Mouse (Mus musculus) heart, postnatal 36 days (tissue): ENCODE measurements at regions not wholly inside any gene's neighbourhood (a gene's known extent, or its start where the extent isn't known, plus 50 kb on each side); places are given as distances from the start of the nearest gene placed in this dataset.
"Not testable (repeated sequence)": the region's sequence is repeated elsewhere in the genome, so short reads cannot be mapped to it uniquely, and the experiment has no call there.

ENCODE experiments used
- DNase-seq, 2 experiments: peaks; one replicate each; pipeline ENCODE4 v3.0.0; 2021 to 2022
- intact Hi-C: fragments of 180-260 bp; cut with DNase I; formaldehyde crosslinking; loops from one replicate; pipeline ENCODE4 v1.15.1; 2025

- no peak for DNase-seq
- intact Hi-C loops: no loop called here
Observed at GRCm38 (mm10) chr13:5515552-5515951, 345.7 kb upstream of the Klf6 start.

DNA sequence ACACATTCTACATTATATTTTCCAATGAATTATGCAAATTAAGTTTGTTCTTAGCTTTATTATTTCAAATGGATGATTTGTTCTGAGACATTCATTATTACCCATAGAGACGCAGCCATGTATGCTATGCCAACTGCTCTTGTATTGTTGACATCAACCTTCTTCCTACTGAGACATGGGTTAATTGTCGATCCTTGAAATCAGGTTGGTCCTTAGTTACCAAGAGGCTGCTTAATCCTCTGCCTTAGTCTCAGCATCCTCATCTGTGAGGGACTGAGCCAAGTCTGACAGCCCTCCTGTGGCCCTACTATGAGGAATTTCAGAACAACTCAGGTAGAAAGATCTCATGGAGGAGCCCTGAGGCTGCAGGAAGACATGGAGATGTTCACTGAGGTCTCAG is 345.2 kb upstream of the Klf6 start:
- intact Hi-C loops: no loop called here
- DNase-seq: no peak

DNA sequence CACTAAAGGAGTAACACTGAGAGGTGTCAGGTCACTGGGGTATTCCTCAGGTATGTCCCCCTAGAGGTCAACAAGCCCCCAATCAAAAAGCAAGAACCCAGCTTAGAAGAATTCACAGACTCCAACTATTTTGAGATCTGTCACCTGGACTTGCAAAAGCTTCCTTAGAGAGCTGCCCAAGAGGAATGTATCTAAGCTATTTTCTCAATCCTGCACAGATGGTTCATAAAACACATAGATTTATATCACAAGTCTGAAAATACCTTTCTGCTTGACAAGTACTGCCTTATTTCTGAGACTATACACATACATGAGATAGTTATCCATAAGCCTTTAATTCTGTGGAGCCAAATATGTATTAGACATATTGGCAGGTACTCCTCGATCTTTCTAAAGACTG is 342.1 kb upstream of the Klf6 start:
- no peak for DNase-seq
- intact Hi-C loops: no loop called here

GRCm38 (mm10) chr13:5519600-5519999 is 341.7 kb upstream of the Klf6 start:
- intact Hi-C loops: no loop called here
- DNase-seq: no peak

- DNase-seq: no peak
- intact Hi-C loops: no loop called here
Observed at GRCm38 (mm10) chr13:5527400-5527799, 333.9 kb upstream of the Klf6 start.

DNA sequence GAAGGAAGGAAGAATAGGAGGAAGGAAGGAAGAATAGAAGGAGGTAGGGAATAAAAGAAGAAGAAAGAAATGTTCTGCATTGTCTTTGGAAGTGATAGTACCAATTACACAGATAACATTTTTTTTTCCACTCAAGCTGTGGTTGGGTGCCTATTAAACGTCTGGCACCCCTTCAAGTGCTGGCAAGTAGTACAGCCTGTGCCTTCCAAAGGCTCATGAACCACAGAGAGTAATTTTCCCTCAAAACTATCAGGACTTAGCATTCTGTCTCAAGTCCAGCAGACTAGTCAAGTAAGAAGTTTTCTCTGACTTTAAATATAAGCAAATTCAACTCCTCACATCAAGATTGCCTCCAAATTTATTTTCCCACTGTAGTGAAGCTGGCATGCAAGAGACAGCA is 321.0 kb upstream of the Klf6 start:
- intact Hi-C loops: no loop called here
- DNase-seq: peak in 1 of 2 experiments; percentile 14

DNA sequence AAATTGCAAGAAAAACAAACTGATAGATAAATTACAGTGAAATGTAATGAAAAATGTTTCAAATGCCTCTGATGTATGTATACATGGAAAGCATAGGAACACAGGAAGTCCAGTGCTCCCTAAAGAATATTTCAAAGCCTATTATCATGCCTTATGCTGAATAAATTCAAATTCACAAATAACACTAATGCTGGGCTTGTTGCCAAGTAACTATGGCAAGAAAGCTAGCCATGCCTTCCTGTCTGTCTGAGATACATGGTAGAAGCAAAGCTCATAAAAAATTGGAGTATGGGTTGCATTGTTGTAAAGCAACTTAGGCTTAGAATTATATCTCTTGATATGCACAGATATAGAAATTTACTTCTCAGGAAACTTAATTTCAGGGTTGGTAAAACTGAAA is 315.8 kb upstream of the Klf6 start:
- no peak for DNase-seq
- intact Hi-C loops: loop anchor here (5.0 kb wide), 1 partner anchor 317 kb away; the partner anchor contains the start of gene Klf6

DNA sequence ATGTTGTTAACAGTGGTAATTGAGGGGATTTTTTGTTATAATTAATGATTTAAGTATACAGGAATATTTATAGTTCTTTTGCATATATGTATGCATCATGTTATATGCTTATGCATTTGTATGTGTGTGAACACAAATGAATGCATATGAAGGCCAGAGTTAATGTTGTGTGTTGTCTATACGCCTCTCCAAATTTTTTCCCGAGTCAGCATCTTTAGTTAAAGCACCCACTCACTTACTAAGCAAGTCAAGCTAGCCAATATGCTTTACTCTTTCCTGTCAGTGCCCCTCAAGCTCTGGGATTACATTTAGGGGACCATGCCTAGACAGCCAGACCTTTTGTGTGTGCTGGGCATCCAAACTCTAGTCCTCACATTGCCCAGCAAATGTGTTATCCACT is 315.3 kb upstream of the Klf6 start:
- intact Hi-C loops: loop anchor here (5.0 kb wide), 1 partner anchor 316 kb away; the partner anchor contains the start of gene Klf6
- no peak for DNase-seq

- intact Hi-C loops: loop anchor here (5.0 kb wide), 1 partner anchor 315 kb away; the partner anchor contains the start of gene Klf6
- DNase-seq: peak in 1 of 2 experiments; percentile 8
Observed at GRCm38 (mm10) chr13:5546937-5547336, 314.3 kb upstream of the Klf6 start.

DNA sequence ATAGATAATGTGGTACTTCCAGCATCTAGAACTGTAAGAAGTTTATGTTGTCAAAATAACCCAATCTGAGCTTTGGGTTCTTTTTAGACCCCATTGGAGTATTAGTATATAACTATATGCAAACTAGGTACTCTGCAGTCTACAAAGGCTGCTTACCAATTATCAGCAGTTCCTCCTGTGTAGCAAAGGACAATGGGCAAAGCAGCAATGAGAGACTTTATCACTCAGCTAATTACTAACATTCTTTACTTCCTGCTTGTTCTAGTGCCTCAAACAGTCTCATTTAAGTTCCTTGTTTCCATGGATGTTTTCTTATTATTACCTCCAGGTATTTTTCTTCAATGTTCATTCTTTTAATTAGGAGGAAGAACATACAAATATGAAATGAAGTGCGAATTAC is 312.5 kb upstream of the Klf6 start:
- DNase-seq: no peak
- intact Hi-C loops: loop anchor here (5.0 kb wide), 1 partner anchor 314 kb away; the partner anchor contains the start of gene Klf6

- intact Hi-C loops: loop anchor here (5.0 kb wide), 1 partner anchor 313 kb away; the partner anchor contains the start of gene Klf6
- DNase-seq: no peak
Observed at GRCm38 (mm10) chr13:5549175-5549574, 312.1 kb upstream of the Klf6 start.

- no peak for DNase-seq
- intact Hi-C loops: loop anchor here (5.0 kb wide), 1 partner anchor 313 kb away; the partner anchor contains the start of gene Klf6
Observed at GRCm38 (mm10) chr13:5549747-5550146, 311.5 kb upstream of the Klf6 start.

DNA sequence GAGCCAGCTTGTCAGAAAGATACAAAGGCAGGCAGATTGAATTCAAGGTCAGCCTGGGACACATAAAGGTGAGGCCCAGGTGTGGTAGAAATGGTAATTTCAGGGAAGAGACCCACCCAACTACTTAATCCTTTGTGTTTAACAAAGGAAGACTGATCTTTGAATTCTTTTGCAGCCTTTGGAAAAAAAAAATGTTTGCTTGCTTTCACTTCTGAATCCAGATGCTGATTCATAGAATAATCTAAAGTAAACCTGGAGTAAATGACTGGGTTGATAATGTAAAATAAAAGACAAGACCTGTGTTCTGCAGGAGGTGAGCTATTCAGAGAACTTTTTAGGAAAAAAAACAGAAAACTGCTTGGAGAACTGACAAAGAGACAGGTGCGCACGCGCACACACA is 310.9 kb upstream of the Klf6 start:
- DNase-seq: no peak
- intact Hi-C loops: no loop called here

DNA sequence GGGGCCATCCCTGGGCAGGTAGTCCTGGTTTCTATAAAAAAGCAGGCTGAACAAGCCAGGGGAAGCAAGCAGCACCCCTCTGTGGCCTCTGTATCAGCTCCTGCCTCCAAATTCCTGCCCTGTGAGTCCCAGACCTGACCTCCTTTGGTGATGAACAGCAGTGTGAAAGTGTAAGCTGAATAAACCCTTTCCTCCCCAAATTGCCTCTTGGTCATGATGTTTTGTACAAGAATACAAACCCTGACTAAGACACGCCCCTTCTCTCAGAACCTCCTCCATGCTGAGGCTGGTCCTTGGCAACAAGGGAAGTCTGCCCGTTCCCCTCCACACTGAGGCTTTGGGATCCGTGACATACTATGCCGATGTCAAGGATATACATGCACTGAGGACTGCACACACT is 310.2 kb upstream of the Klf6 start:
- intact Hi-C loops: no loop called here
- DNase-seq: no peak

DNA sequence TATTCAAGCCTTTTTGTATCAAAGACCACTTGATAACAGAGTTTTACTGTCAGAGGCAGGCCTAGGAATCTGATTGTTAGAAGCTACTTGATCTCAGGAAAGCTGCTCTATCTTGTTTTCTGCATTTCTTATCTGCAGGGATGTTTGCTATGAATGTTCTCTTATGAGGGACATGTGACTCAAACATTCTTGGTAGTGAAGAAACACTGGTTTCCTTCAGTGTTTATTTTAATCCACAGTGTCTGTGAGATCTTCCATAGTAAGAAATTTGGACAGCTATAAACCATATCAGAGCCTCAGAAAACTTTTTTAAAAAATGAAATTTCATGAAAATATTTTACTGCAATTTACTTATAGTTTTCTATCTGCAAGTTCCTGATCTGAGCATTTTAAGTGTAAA is 307.8 kb upstream of the Klf6 start:
- DNase-seq: no peak
- intact Hi-C loops: no loop called here

- DNase-seq: no peak
- intact Hi-C loops: no loop called here
Observed at GRCm38 (mm10) chr13:5558095-5558494, 303.2 kb upstream of the Klf6 start.

- no peak for DNase-seq
- intact Hi-C loops: no loop called here
Observed at GRCm38 (mm10) chr13:5566479-5566878, 294.8 kb upstream of the Klf6 start.

DNA sequence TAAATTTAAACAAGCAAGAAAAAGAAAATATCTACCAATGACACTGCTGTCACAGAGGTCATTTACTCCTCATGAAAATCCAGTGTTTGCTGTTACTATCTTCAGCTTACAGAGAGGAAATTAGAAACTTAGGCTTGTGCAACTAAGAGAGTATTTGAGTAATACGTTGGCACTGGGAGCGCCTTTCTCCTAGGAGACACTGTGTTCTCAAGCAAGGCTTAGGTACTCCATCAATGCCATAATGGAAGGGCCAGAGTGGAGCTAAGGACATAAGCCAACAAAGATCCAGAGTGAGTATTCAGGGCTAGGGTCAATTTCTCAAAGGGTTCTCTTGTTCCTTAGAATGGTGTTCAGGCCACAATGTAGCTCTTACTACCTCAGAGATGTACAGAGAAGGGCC is 294.4 kb upstream of the Klf6 start:
- intact Hi-C loops: no loop called here
- DNase-seq: no peak

DNA sequence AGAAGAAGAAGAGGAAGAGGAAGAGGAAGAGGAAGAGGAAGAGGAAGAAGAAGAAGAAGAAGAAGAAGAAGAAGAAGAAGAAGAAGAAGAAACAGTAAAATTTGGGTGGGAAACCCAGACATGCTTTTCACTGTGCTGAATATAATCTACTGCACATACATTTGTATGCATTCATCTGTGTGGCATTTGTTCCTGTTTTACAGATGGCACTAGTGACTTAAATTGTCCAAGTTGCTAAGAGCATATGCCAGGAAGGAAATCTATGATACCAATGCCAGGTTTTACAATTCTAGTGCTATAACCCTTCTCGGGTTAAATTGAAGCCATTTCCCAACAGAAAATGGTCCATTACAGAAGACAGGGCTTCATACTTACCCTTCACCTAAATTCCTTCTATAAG is 291.7 kb upstream of the Klf6 start:
- intact Hi-C loops: no loop called here
- DNase-seq: no peak

- DNase-seq: no peak
- intact Hi-C loops: no loop called here
Observed at GRCm38 (mm10) chr13:5570386-5570785, 290.9 kb upstream of the Klf6 start.

DNA sequence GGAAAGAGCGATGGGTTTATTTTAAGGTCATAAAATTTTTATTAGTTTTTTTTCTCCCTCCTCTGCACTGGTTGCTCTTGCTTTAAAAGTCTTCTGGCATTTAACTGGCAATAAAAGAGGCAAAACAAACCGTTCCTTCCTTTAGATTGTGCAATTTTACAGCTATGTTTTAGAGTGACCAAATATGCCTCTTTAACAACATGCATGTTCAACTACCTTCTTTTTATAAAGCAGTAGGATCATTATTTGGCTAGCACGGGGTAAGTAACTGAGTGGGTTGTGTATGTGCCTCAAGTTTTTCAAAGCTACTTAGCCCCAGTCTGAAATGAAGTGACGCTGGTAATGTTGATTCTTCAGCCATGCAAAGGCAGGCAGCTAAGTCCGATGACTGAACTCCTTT is 284.7 kb upstream of the Klf6 start:
- intact Hi-C loops: no loop called here
- no peak for DNase-seq

DNA sequence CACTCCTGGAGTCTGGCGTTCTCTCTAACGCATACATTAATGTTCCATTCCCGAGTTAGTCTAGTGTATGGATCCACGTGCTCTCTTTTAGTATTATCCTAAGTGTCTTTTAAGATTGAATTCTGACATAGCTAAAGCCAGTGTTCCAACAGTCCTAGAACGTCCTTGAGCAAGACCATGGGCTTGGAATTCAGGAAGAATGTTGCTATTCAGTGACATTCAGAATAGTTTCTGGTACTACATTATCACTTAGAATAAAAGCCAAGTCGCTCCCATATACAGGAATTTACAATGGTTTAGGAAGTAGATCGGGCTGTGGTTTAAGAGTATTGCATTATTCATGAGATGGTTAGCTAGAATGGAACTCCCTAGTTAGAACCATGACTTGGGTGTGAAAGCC is 277.6 kb upstream of the Klf6 start:
- DNase-seq, intact Hi-C loops: not testable (repeated sequence)

DNA sequence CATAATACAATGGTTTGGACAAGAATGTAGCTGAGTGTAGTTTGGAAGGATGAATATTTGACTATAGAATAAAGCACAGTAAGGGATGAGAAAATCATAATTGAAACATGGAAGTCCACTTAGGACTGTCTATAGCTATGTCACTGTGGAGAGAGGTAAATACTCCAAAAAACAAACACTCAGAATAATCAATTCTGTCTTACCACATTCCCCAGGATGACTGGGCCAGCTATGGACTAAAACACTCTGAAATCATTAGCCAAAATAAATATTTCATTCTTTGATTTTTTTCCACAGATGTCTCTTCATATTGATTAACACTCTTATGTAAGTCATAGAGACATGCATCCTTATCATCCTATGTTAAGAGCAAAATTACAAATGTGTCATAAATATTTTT is 274.1 kb upstream of the Klf6 start:
- intact Hi-C loops: no loop called here
- DNase-seq: no peak
